Comparison of ENCODE assay signal across 7 mouse cellular contexts in genomic region chr2:26445666-26446445, GRCm38 (mm10). TPM values are rescaled to one million over a fixed set of nuclear protein-coding genes. Genes with fewer than 3 reads are reported as not detected.
A peak's percentile ranks its signal among the peaks of the same experiment; 100 is the strongest.
DNase-seq lines count a peak whose midpoint lies in the region; ATAC-seq lines count a peak whose summit lies in the region.

No protein-coding gene starts in this region.

- no peaks in the 10 kb centered on the region for H3K27me3 ChIP-seq in megakaryocyte, embryonic 14.5 days (replicated peaks)

- peak; percentile 97 for DNase-seq in ZHBTc4 (ENCODE audit: low read depth, low spot score)
- peak; percentile 93 to 98 for DNase-seq in cerebellum, postnatal 25 days
- peak; percentile 91 for DNase-seq in gastrocnemius, adult 18-20 months (ENCODE audit: low spot score)
- DNase-seq in left cerebral cortex, postnatal 10 days (ENCODE audit: extremely low spot score in 1 of 2, low spot score in 2 of 2): peak; percentile 94 to 96
- peak; percentile 94 to 95 for DNase-seq in right cerebral cortex, postnatal 36 days (ENCODE audit: low spot score in 2 of 2)

- H3K9me3 ChIP-seq in megakaryocyte, embryonic 14.5 days: no peaks in the 10 kb centered on the region

- intact Hi-C loops in left cerebral cortex, postnatal 10 days (cut with DNase I): loop anchor here (5.0 to 10.0 kb wide), 2 partner anchors 191 to 459 kb away; partner anchors contain the start of gene Surf6

- H3K36me3 ChIP-seq in megakaryocyte, embryonic 14.5 days (replicated peaks; ENCODE audit: low read length): peaks cover 53% of the 10 kb centered on the region

- H3K4me1 ChIP-seq in megakaryocyte, embryonic 14.5 days: peaks cover 67% of the 10 kb centered on the region

- peak overlapping the region; percentile 100 for H3K4me3 ChIP-seq in megakaryocyte, embryonic 14.5 days (replicated peaks)

- peak; percentile 65 for ATAC-seq in inflammation-experienced regulatory T-cells, adult 6 months

RNA-seq across cellular contexts. Expression of gene Sec16a, which starts 0.8 kb away (rescaled TPM):
- 10 to 100 TPM; 23.5 to 24.8 TPM for total RNA-seq in gastrocnemius, adult 18-20 months (2021)
- 10 to 100 TPM; 18.4 to 28.4 (median 24.2) TPM for polyA plus RNA-seq in inflammation-experienced regulatory T-cells, adult 6 months (2017; shearing (Covaris generic))
- total RNA-seq in left cerebral cortex, postnatal 10 days (2021): 10 to 100 TPM; 43.6 to 46.3 TPM
- 7.6 and 26.1 TPM in 2 replicates for polyA plus RNA-seq in megakaryocyte, embryonic 14.5 days (2012; ENCODE audit: insufficient read depth, low replicate concordance)

RNA-seq across cellular contexts. Expression of gene Inpp5e, which starts 36.9 kb away (rescaled TPM):
- total RNA-seq in gastrocnemius, adult 18-20 months (2021): 1 to 10 TPM; 8.6 to 9.2 TPM
- 10 to 100 TPM in 2 of 3 experiments, 1 to 10 TPM in 1; 9.4 to 19.0 (median 10.9) TPM for polyA plus RNA-seq in inflammation-experienced regulatory T-cells, adult 6 months (2017; shearing (Covaris generic))
- 10 to 100 TPM; 17.3 to 19.6 TPM for total RNA-seq in left cerebral cortex, postnatal 10 days (2021)
- 6.3 and 18.1 TPM in 2 replicates for polyA plus RNA-seq in megakaryocyte, embryonic 14.5 days (2012; ENCODE audit: insufficient read depth, low replicate concordance)

RNA-seq across cellular contexts. Expression of gene Pmpca, which starts 56.7 kb away (rescaled TPM):
- 100 to 1,000 TPM; 131 to 133 TPM for total RNA-seq in gastrocnemius, adult 18-20 months (2021)
- 10 to 100 TPM; 82.4 to 88.4 (median 82.9) TPM for polyA plus RNA-seq in inflammation-experienced regulatory T-cells, adult 6 months (2017; shearing (Covaris generic))
- 100 to 1,000 TPM; 126 to 129 TPM for total RNA-seq in left cerebral cortex, postnatal 10 days (2021)
- 110 and 172 TPM in 2 replicates for polyA plus RNA-seq in megakaryocyte, embryonic 14.5 days (2012; ENCODE audit: insufficient read depth, low replicate concordance)

RNA-seq across cellular contexts. Expression of gene Entr1, which starts 56.7 kb away (rescaled TPM):
- 10 to 100 TPM; 24.3 to 25.6 TPM for total RNA-seq in gastrocnemius, adult 18-20 months (2021)
- 10 to 100 TPM; 35.3 to 57.5 (median 44.3) TPM for polyA plus RNA-seq in inflammation-experienced regulatory T-cells, adult 6 months (2017; shearing (Covaris generic))
- total RNA-seq in left cerebral cortex, postnatal 10 days (2021): 100 to 1,000 TPM; 187 to 190 TPM
- polyA plus RNA-seq in megakaryocyte, embryonic 14.5 days (2012; ENCODE audit: insufficient read depth, low replicate concordance): 10.0 and 30.9 TPM in 2 replicates

Comparison
In these comparisons a context has a peak if more than half of its experiments do, and no peak if none do; other contexts are left out.
1. Peak in every context shown above with its lines: DNase-seq, ATAC-seq and H3K4me3 ChIP-seq.